Comparison of ENCODE assay signal across 12 mouse cellular contexts in the genomic region with DNA sequence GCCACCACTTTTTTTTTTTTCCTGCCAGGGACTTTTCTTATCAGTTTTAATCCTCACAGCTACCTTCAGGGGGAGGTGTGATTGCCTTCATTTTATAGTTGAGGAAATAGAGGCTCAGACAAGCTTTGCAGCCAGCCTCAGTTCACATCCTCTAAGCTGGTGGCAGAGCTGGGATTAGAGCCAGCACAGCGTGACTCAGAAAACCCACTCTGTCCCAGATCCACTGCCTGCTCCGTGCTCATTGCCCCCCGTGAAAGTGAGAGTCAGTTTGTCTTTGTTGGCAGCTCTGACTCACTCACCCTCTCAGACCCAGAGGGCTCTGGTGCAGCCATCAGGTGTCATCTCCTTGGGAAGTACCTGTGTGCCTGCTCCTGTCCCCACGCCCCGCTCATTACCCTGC. TPM values are rescaled to one million over a fixed set of nuclear protein-coding genes. Genes with fewer than 3 reads are reported as not detected.
DNase-seq lines count a peak whose midpoint lies in the region; TF ChIP-seq lines count a peak whose summit lies in the region.
"Had no signal": no experiment of that assay in that cellular context is flagged by ENCODE, and none has a peak within 500 bp of the region (broad histone marks: within the 10 kb centered on the region; RNA-seq: fewer than 3 reads in every experiment).

No protein-coding gene starts in this region.

- no peak overlapping the region for H3K4me3 ChIP-seq in left cerebral cortex, adult 2 months
- H3K4me3 ChIP-seq: gastrocnemius, adult 2 months; liver, embryonic 13.5 days had no signal

- H3K27ac ChIP-seq in left cerebral cortex, adult 2 months, result no peak overlapping the region
- H3K27ac ChIP-seq: gastrocnemius, adult 2 months; liver, embryonic 13.5 days had no signal

- intact Hi-C loops in left cerebral cortex, adult 2 months (cut with DNase I), result loop anchor here (1.0 kb wide), 1 partner anchor 91 kb away; no protein-coding TSS in a partner anchor

- DNase-seq in cerebellum, postnatal 10 days, result peak; percentile 30 to 55
- no peak for DNase-seq in cerebellum, postnatal 4 days (ENCODE audit: low spot score in 2 of 2)
- DNase-seq in frontal cortex, postnatal 14 days (ENCODE audit: low spot score in 2 of 2), result peak; percentile 14 to 19
- DNase-seq in left cerebral cortex, adult 2 months (ENCODE audit: extremely low spot score in 1 of 2, low spot score in 2 of 2), result peak; percentile 38 to 63
- DNase-seq in right cerebral cortex, postnatal 36 days (ENCODE audit: low spot score in 2 of 2), result peak; percentile 42 to 55
- DNase-seq in heart, adult 18-20 months, result no peak
- no peak for DNase-seq in urinary bladder, adult 18-20 months (ENCODE audit: low spot score in 2 of 2)
- no peak for DNase-seq in spleen, adult 18-20 months
- DNase-seq: gastrocnemius, adult 2 months; liver, embryonic 13.5 days; lung, postnatal 4 days had no signal

- TF ChIP-seq CTCF in left cerebral cortex, adult 2 months (IDR thresholded peaks at IDR 0.05), result no peak; the same call in 1 of the 2 replicates

RNA-seq across cellular contexts. Expression of gene Sdk1, which starts 34.2 kb away (rescaled TPM):
- 1 to 10 TPM; 9.4 to 9.9 TPM for total RNA-seq in left cerebral cortex, adult 2 months (2021)
- 1 to 10 TPM in 1 of 2 experiments, under 1 TPM in 1; 0.47 to 1.7 TPM for total RNA-seq in heart, adult 18-20 months (2021)
- total RNA-seq: MEL had no signal

Comparison
In these comparisons a context has a peak if more than half of its experiments do, and no peak if none do; other contexts are left out.
1. DNase-seq: peak in cerebellum, postnatal 10 days (2 of 2), frontal cortex, postnatal 14 days (2 of 2), left cerebral cortex, adult 2 months (2 of 2) and right cerebral cortex, postnatal 36 days (2 of 2); none in cerebellum, postnatal 4 days (0 of 2), heart, adult 18-20 months (0 of 2), urinary bladder, adult 18-20 months (0 of 2) and spleen, adult 18-20 months (0 of 2).